Mouse (Mus musculus) small intestine, adult 2 months (tissue): ENCODE measurements around the gene Glb1l. TPM values are rescaled to one million over a fixed set of nuclear protein-coding genes. Genes with fewer than 3 reads are reported as not detected.
"Not testable (repeated sequence)": the region's sequence is repeated elsewhere in the genome, so short reads cannot be mapped to it uniquely, and the experiment has no call there.

Experiments
- H3K27ac ChIP-seq: fragments of 200-500 bp; 2 replicates; pipeline ENCODE4 v1.5.1; 2012; ENCODE audit warnings: low read depth, low read length, control low read depth, inconsistent platforms; ENCODE audit not compliant: insufficient read depth
- H3K27me3 ChIP-seq: fragments of 200-500 bp; 2 replicates; pipeline ENCODE4 v1.6.1; 2012; ENCODE audit warnings: mild to moderate bottlenecking, moderate library complexity, low read length, inconsistent platforms; ENCODE audit not compliant: control insufficient read depth, insufficient read depth
- H3K36me3 ChIP-seq: fragments of 200-500 bp; 2 replicates; pipeline ENCODE4 v1.6.1; 2012; ENCODE audit warnings: mild to moderate bottlenecking, low read length, control low read depth, inconsistent platforms; ENCODE audit not compliant: control insufficient read depth, insufficient read depth
- H3K4me1 ChIP-seq: fragments of 200-500 bp; 2 replicates; pipeline ENCODE4 v1.6.1; 2012; ENCODE audit warnings: low read length, inconsistent platforms, mixed read lengths; ENCODE audit not compliant: control insufficient read depth, insufficient read depth, insufficient read length
- H3K4me3 ChIP-seq: fragments of 200-500 bp; 2 replicates; pipeline ENCODE4 v1.5.1; 2012; ENCODE audit warnings: low read depth, mild to moderate bottlenecking, control low read depth, inconsistent platforms, low read length, moderate library complexity
- CTCF ChIP-seq: fragments of 200-500 bp; IDR thresholded peaks from 2 replicates; pipeline ENCODE4 v1.5.1; 2012; ENCODE audit warnings: low read depth, mild to moderate bottlenecking, control low read depth, inconsistent platforms, low read length, moderate library complexity, mixed read lengths; ENCODE audit not compliant: insufficient replicate concordance, insufficient read length; ENCODE audit errors: extremely low read depth
- POLR2A ChIP-seq: fragments of 200-500 bp; IDR thresholded peaks from 2 replicates; pipeline ENCODE4 v1.6.1; 2012; ENCODE audit warnings: low read depth, mild to moderate bottlenecking, control low read depth, inconsistent platforms, low read length, moderate library complexity
- WGBS: fragments of 180-500 bp; shearing (Covaris S2); methylation state at CpG from one replicate; pipeline ENCODE4 v1.1.7; 2018; 5-methylcytosine and 5-hydroxymethylcytosine counted together
- polyA plus RNA-seq: library from polyadenylated mRNA; depleted of rRNA; stranded (reverse); fragments of >200 nt; gene quantifications from 2 replicates; pipeline ENCODE4 v1.2.3, GENCODE M21; 2012

Gene Glb1l
- polyA plus RNA-seq, 1 experiment: 1.1 TPM

- Histone ChIP-seq H3K4me1 (0 out of 2 replicates have a peak, but pooled peaks cover 2% of the 10 kb centered on the region), H3K27ac (no peak overlapping the region), H3K36me3 (peaks cover 25% of the 10 kb centered on the region), H3K27me3 (no peaks in the 10 kb centered on the region), H3K4me3 (no peak overlapping the region)
- TF ChIP-seq POLR2A (no peak), CTCF (no peak)
- WGBS: 95% methylated on average over 14 of the region's 14 CpGs
These were observed 32.8 kb upstream of the Glb1l start for GRCm38 (mm10) chr1:75243411-75243810.

DNA sequence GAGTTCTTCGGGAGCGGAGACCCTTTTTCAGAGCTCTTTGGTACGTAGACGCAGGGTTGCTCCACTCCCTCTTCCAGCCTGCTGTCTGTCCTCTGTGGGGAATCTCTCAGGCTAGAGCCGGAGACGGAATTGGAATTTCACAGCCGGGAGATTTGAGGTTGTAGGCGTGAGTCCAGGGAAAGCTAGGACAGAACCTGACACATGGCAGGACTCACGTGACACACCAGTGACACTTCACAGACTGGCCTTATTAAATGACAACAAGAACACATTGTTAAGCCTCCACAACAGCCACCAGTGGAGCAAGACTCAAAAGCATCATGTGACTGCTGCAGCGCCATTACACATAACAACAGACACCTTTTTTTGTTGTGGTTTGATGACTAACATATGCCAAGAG lies 29.0 kb upstream of the Glb1l start:
- H3K4me1 ChIP-seq: peaks cover 5% of the 10 kb centered on the region; the same call in 1 of the 2 replicates
- no peak overlapping the region for H3K4me3 ChIP-seq
- 90% methylated on average over 10 of the region's 10 CpGs for WGBS
- no peak overlapping the region for H3K27ac ChIP-seq
- TF ChIP-seq POLR2A (no peak), CTCF (no peak)
- H3K27me3 ChIP-seq: no peaks in the 10 kb centered on the region
- H3K36me3 ChIP-seq: peaks cover 25% of the 10 kb centered on the region

DNA sequence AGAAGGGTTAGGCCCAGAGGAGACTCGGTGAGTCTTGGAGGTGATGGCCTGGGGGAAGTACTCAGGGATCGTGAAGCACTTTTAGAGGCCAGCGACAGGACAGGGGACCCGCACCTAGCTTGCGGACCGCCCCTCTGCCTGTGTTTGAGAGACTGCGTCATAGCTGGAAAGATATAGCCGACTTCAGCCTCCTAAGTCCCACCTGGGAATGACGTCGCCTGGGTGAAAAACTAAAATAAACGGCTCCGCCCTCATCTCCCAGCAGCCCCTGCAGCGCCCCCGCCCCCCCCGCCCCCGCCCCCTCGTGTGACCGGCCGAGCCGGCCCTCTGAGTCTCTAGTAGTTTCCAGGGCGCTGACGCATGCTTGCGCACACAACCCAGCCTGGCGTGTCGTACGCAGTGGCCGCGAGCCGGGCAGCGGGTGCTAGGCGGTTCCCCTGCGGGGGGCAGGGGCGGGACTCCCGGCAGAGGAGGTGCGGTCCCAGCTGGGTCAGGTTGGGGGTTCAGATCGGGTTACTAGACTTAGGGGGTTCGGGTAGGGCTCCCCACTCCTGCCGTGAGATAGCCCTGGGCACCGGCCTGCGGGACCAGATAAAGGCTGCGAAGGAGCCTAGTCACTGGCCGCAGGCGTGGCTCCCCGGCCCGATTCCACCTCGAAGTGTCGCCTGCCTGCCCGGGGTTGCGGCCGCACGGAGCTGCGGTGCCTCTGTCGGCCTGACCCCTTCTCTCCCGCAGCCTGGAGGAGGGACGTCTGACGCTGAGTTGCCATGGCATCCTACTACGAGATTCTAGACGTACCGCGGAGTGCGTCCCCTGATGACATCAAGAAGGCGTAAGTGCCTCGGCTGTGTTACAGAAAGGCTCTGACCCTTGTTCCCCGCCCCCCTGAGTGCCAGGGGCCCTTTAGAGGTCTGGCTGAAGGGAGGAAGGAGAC lies 25.8 kb upstream of the Glb1l start, which contains the start of gene Dnajb2:
Gene Dnajb2 (plus strand): TSS at position 290 of the 934 bp plus-strand sequence.
- under 1% methylated on average over 63 of the region's 64 CpGs for WGBS
- H3K36me3 ChIP-seq: peaks cover 17% of the 10 kb centered on the region
- peak within 1 kb of the TSS; percentile 91 for H3K27ac ChIP-seq
- H3K4me1 ChIP-seq: peaks cover 8% of the 10 kb centered on the region; the same call in 1 of the 2 replicates
- no peaks in the 10 kb centered on the region for H3K27me3 ChIP-seq
- H3K4me3 ChIP-seq: peak within 1 kb of the TSS; percentile 99
- TF ChIP-seq POLR2A: peak; percentile 72
- no peak for TF ChIP-seq CTCF

GRCm38 (mm10) chr1:75234606-75235005 lies 24.0 kb upstream of the Glb1l start:
- under 1% methylated on average over 8 of the region's 8 CpGs for WGBS
- no peak overlapping the region for H3K4me3 ChIP-seq
- H3K36me3 ChIP-seq: peaks cover 4% of the 10 kb centered on the region
- TF ChIP-seq CTCF (peak; percentile 65; the same call in 1 of the 2 replicates), POLR2A (no peak)
- no peak overlapping the region for H3K27ac ChIP-seq
- H3K4me1 ChIP-seq: peaks cover 8% of the 10 kb centered on the region; the same call in 1 of the 2 replicates
- H3K27me3 ChIP-seq: no peaks in the 10 kb centered on the region

- not testable (repeated sequence) for H3K36me3 ChIP-seq, H3K27me3 ChIP-seq, H3K4me1 ChIP-seq, H3K4me3 ChIP-seq, H3K27ac ChIP-seq
- 79% methylated on average over 4 of the region's 4 CpGs for WGBS
These were observed 21.9 kb upstream of the Glb1l start for GRCm38 (mm10) chr1:75232489-75232888.

- Histone ChIP-seq H3K4me1 (peaks cover 5% of the 10 kb centered on the region; the same call in 1 of the 2 replicates), H3K27me3 (no peaks in the 10 kb centered on the region), H3K36me3 (no peaks in the 10 kb centered on the region), H3K27ac (no peak within 1 kb of the TSS), H3K4me3 (no peak within 1 kb of the TSS)
- TF ChIP-seq POLR2A (no peak), CTCF (no peak)
- WGBS: 62% methylated on average over 5 of the region's 5 CpGs
These were observed 21.1 kb upstream of the Glb1l start, which contains the start of gene A630095N17Rik for GRCm38 (mm10) chr1:75231664-75232152. TSS of gene A630095N17Rik (minus strand) at chr1:75232102.

GRCm38 (mm10) chr1:75231224-75231623 lies 20.6 kb upstream of the Glb1l start:
- Histone ChIP-seq H3K27ac (no peak overlapping the region), H3K36me3 (no peaks in the 10 kb centered on the region), H3K27me3 (no peaks in the 10 kb centered on the region), H3K4me3 (no peak overlapping the region), H3K4me1 (peaks cover 5% of the 10 kb centered on the region; the same call in 1 of the 2 replicates)
- WGBS: 81% methylated on average over 4 of the region's 4 CpGs
- TF ChIP-seq CTCF (no peak), POLR2A (no peak)
